Mouse (Mus musculus) MEL (cell line): Measurements from ENCODE around the gene Vwce. TPM values are rescaled to one million over a fixed set of nuclear protein-coding genes. Genes with fewer than 3 reads are reported as not detected.

Experiments used
- DNase-seq: peaks from one replicate; pipeline ENCODE4 v3.0.0; 2011; ENCODE audit warnings: low read depth, low spot score
- H3K27ac ChIP-seq: 2 replicates; pipeline ENCODE4 v1.5.1; 2012; ENCODE audit warnings: low read depth, mild to moderate bottlenecking, control low read depth, low read length, moderate library complexity; ENCODE audit not compliant: control insufficient read depth
- H3K27me3 ChIP-seq, 2 experiments: fragments of 150-350 bp in 1 of 2; sonication (generic) in 1 of 2; 2 replicates each; pipeline ENCODE4 v1.6.1; 2012; ENCODE audit warnings: low read length in 2 of 2, mild to moderate bottlenecking in 2 of 2, improper control_type of control experiment in 1 of 2, moderate library complexity in 1 of 2; ENCODE audit not compliant: insufficient read depth in 2 of 2, control insufficient read depth in 1 of 2
- H3K36me3 ChIP-seq, 2 experiments: 2 replicates each; pipeline ENCODE4 v1.6.1; 2012 to 2014; ENCODE audit warnings: low read length in 2 of 2, improper control_type of control experiment in 1 of 2, inconsistent platforms in 1 of 2, mild to moderate bottlenecking in 1 of 2; ENCODE audit not compliant: insufficient read depth in 2 of 2, control insufficient read depth in 1 of 2
- H3K4me1 ChIP-seq, 2 experiments: fragments of 150-350 bp in 1 of 2; sonication (generic) in 1 of 2; 2 replicates each; pipeline ENCODE4 v1.6.1; 2012; ENCODE audit warnings: low read length in 2 of 2, improper control_type of control experiment in 1 of 2, mild to moderate bottlenecking in 1 of 2; ENCODE audit not compliant: insufficient read depth in 2 of 2, control insufficient read depth in 1 of 2
- H3K4me3 ChIP-seq, 2 experiments: fragments of 150-350 bp in 1 of 2; sonication (generic) in 1 of 2; 2 replicates each; pipeline ENCODE4 v1.5.1; 2012; ENCODE audit warnings: low read depth in 2 of 2, low read length in 2 of 2, mild to moderate bottlenecking in 2 of 2, moderate library complexity in 2 of 2, control low read depth in 1 of 2, improper control_type of control experiment in 1 of 2; ENCODE audit not compliant: control insufficient read depth in 1 of 2, insufficient read depth in 1 of 2
- H3K79me2 ChIP-seq: 2 replicates; pipeline ENCODE4 v1.6.1; 2012; ENCODE audit warnings: mild to moderate bottlenecking, low read length, moderate library complexity; ENCODE audit not compliant: control insufficient read depth, poor library complexity, insufficient read depth
- H3K9ac ChIP-seq: 2 replicates; pipeline ENCODE4 v1.6.1; 2012; ENCODE audit warnings: low read depth, mild to moderate bottlenecking, control low read depth, low read length, moderate library complexity; ENCODE audit not compliant: control insufficient read depth, poor library complexity, severe bottlenecking
- H3K9me3 ChIP-seq: fragments of 150-350 bp; sonication (generic); replicated peaks from 2 replicates; pipeline ENCODE4 v1.6.1; 2012; ENCODE audit warnings: mild to moderate bottlenecking, low read length, improper control_type of control experiment, moderate library complexity; ENCODE audit not compliant: insufficient read depth
- CHD1 ChIP-seq: IDR thresholded peaks from 2 replicates; pipeline ENCODE4 v1.6.1; 2012; ENCODE audit warnings: low read depth, mild to moderate bottlenecking, inconsistent platforms, low read length, improper control_type of control experiment
- CHD2 ChIP-seq: IDR thresholded peaks from 2 replicates; pipeline ENCODE4 v1.6.1; 2011; ENCODE audit warnings: low read length, improper control_type of control experiment
- CTCF ChIP-seq, 3 experiments: IDR thresholded peaks in 2 of 3; conservative IDR thresholded peaks in 1 of 3; 2 replicates each; pipeline ENCODE4 v1.5.1; 2011 to 2012; ENCODE audit warnings: low read length in 3 of 3, low read depth in 2 of 3, mild to moderate bottlenecking in 2 of 3, improper control_type of control experiment in 1 of 3, inconsistent platforms in 1 of 3, mixed read lengths in 1 of 3, moderate library complexity in 1 of 3; ENCODE audit not compliant: control insufficient read depth in 1 of 3, insufficient read depth in 1 of 3, poor library complexity in 1 of 3, severe bottlenecking in 1 of 3
- E2F4 ChIP-seq: IDR thresholded peaks from 2 replicates; pipeline ENCODE4 v1.6.1; 2011; ENCODE audit warnings: low read depth, low read length, improper control_type of control experiment, borderline replicate concordance
- ELF1 ChIP-seq: IDR thresholded peaks from 2 replicates; pipeline ENCODE4 v1.6.1; 2014; ENCODE audit warnings: low read depth, mild to moderate bottlenecking, inconsistent platforms, low read length, improper control_type of control experiment, moderate library complexity
- GABPA ChIP-seq: IDR thresholded peaks from 2 replicates; pipeline ENCODE4 v1.6.1; 2012; ENCODE audit warnings: low read depth, mild to moderate bottlenecking, inconsistent platforms, low read length, improper control_type of control experiment, moderate library complexity
- GATA1 ChIP-seq: IDR thresholded peaks from 2 replicates; pipeline ENCODE4 v1.6.1; 2011; ENCODE audit warnings: low read depth, low read length, improper control_type of control experiment
- JUND ChIP-seq: IDR thresholded peaks from 2 replicates; pipeline ENCODE4 v1.6.1; 2011; ENCODE audit warnings: low read depth, mild to moderate bottlenecking, improper control_type of control experiment, low read length
- KAT2A ChIP-seq: conservative IDR thresholded peaks from 2 replicates; pipeline ENCODE4 v1.6.1; 2012; ENCODE audit warnings: low read depth, low read length, improper control_type of control experiment, inconsistent platforms
- MAFK ChIP-seq: IDR thresholded peaks from 2 replicates; pipeline ENCODE4 v1.6.1; 2011; ENCODE audit warnings: low read depth, mild to moderate bottlenecking, low read length, improper control_type of control experiment, borderline replicate concordance
- MAX ChIP-seq: IDR thresholded peaks from 2 replicates; pipeline ENCODE4 v1.6.1; 2011; ENCODE audit warnings: low read length, improper control_type of control experiment
- MAZ ChIP-seq: IDR thresholded peaks from 2 replicates; pipeline ENCODE4 v1.6.1; 2012; ENCODE audit warnings: low read depth, mild to moderate bottlenecking, inconsistent platforms, low read length, improper control_type of control experiment
- MEF2A ChIP-seq: IDR thresholded peaks from 2 replicates; pipeline ENCODE4 v1.6.1; 2014; ENCODE audit warnings: low read depth, mild to moderate bottlenecking, inconsistent platforms, low read length, improper control_type of control experiment; ENCODE audit not compliant: poor library complexity, insufficient replicate concordance, severe bottlenecking; ENCODE audit errors: extremely low read depth
- MYB ChIP-seq: IDR thresholded peaks from 2 replicates; pipeline ENCODE4 v1.6.1; 2011; ENCODE audit warnings: mild to moderate bottlenecking, low read depth, low read length, improper control_type of control experiment
- NELFE ChIP-seq: IDR thresholded peaks from 2 replicates; pipeline ENCODE4 v1.6.1; 2011; ENCODE audit warnings: low read depth, low read length, improper control_type of control experiment
- POLR2AphosphoS2 ChIP-seq: IDR thresholded peaks from 2 replicates; pipeline ENCODE4 v1.6.1; 2011; ENCODE audit warnings: low read length, improper control_type of control experiment
- RAD21 ChIP-seq: IDR thresholded peaks from 2 replicates; pipeline ENCODE4 v1.6.1; 2011; ENCODE audit warnings: mild to moderate bottlenecking, low read depth, low read length, improper control_type of control experiment
- SIN3A ChIP-seq: IDR thresholded peaks from 2 replicates; pipeline ENCODE4 v1.6.1; 2012; ENCODE audit warnings: low read length, improper control_type of control experiment, inconsistent platforms
- TAL1 ChIP-seq: IDR thresholded peaks from 2 replicates; pipeline ENCODE4 v1.6.1; 2012; ENCODE audit warnings: mild to moderate bottlenecking, inconsistent platforms, low read length, moderate library complexity, mixed read lengths
- TBP ChIP-seq: IDR thresholded peaks from 2 replicates; pipeline ENCODE4 v1.8.0; 2011; ENCODE audit warnings: low read depth, low read length, improper control_type of control experiment
- UBTF ChIP-seq: IDR thresholded peaks from 2 replicates; pipeline ENCODE4 v1.6.1; 2012; ENCODE audit warnings: low read depth, mild to moderate bottlenecking, inconsistent platforms, low read length, improper control_type of control experiment, moderate library complexity, borderline replicate concordance; ENCODE audit not compliant: insufficient read depth
- USF2 ChIP-seq, 2 experiments: IDR thresholded peaks; 2 replicates each; pipeline ENCODE4 v1.6.1; 2011 to 2012; ENCODE audit warnings: improper control_type of control experiment in 2 of 2, low read length in 2 of 2, borderline replicate concordance in 1 of 2, inconsistent platforms in 1 of 2, low read depth in 1 of 2, mild to moderate bottlenecking in 1 of 2; ENCODE audit not compliant: insufficient read depth in 1 of 2
- ZKSCAN1 ChIP-seq: IDR thresholded peaks from 2 replicates; pipeline ENCODE4 v1.6.1; 2012; ENCODE audit warnings: low read depth, mild to moderate bottlenecking, inconsistent platforms, low read length, improper control_type of control experiment, moderate library complexity
- ZMIZ1 ChIP-seq: IDR thresholded peaks from 2 replicates; pipeline ENCODE4 v1.6.1; 2012; ENCODE audit warnings: low read depth, mild to moderate bottlenecking, inconsistent platforms, low read length, improper control_type of control experiment, moderate library complexity
- polyA plus RNA-seq, 2 experiments: library from polyadenylated mRNA; stranded (reverse) in 1 of 2; unstranded in 1 of 2; fragments of >175 nt in 1 of 2; fragments of >200 nt in 1 of 2; gene quantifications; 2 replicates each; pipeline versions ENCODE4 v1.2.1 to v1.2.4; 2012; ENCODE audit warnings: low replicate concordance in 2 of 2, low read depth in 1 of 2; ENCODE audit not compliant: insufficient read length in 2 of 2, insufficient read depth in 1 of 2, missing spikeins in 1 of 2
- total RNA-seq: library from RNA; depleted of rRNA; stranded (reverse); fragments of 300-350 nt; gene quantifications from 2 replicates; pipeline ENCODE4 v1.2.3, GENCODE M21; 2012

Vwce gene
- total and polyA plus RNA-seq, 3 experiments: 0.04 to 666 (median 1.8) TPM

DNA sequence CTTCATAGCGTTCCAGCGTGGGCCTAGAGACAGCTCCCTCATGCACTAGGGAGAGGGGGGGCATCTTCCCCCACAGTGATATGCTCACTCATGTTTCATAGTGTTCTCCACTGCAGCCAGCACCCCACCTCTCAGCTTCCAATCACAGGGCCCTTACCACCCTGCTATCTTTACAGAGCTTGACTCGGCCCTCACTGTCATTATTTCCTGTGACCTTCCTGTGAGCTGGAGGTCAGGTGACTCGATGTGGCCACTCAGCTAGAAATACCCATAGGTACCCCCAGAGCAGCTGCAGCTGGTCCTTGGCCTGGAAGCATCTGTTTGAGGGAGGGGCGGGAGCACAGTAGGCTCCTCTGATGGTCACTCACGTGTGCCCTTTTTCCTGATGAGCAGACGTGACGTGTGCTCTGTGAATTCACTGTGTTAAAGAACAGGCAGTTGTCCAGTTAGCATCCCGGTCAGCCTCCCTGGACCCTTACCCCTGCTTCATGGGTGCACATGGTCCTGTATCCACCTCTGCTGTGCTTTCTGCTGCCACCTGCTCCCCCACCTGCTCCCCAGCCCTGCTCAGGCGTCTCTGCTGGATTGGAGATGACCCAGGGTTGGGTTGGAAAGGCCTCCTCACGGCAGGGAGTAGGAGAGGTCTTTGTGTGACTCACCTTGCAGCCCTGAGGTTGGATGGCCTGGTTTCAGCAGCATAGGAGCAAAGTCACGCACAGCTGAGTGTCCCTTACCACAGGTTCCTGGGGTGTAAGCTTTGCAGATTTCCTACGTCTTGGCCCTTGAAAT is 73.3 kb downstream of the Vwce start:
- DNase-seq: no peak
- no peak overlapping the region for H3K4me3 ChIP-seq
- H3K4me1 ChIP-seq: 0 out of 4 replicates have a peak, but pooled peaks cover 0 to 4% of the 10 kb centered on the region in 2 experiments
- H3K27me3 ChIP-seq: no peaks in the 10 kb centered on the region
- H3K36me3 ChIP-seq: peaks cover 0 to 3% of the 10 kb centered on the region in 2 experiments; a peak in 2 of 4 replicates
- H3K27ac ChIP-seq: no peak overlapping the region
- H3K79me2 ChIP-seq: no peaks in the 10 kb centered on the region; the same call in 1 of the 2 replicates
- H3K9me3 ChIP-seq: no peaks in the 10 kb centered on the region
- H3K9ac ChIP-seq: no peak overlapping the region
- TF ChIP-seq POLR2AphosphoS2 (no peak), ZMIZ1 (no peak), JUND (no peak), CHD1 (no peak), MEF2A (no peak), RAD21 (no peak), MAFK (no peak), TAL1 (no peak), CHD2 (no peak), NELFE (no peak), TBP (no peak), CTCF (IDR thresholded peaks at IDR 0.05 in 2 of 3, conservative IDR thresholded peaks at IDR 0.05 in 1 of 3; ENCODE audit: control insufficient read depth in 1 of 3, insufficient read depth in 1 of 3, low read depth in 2 of 3, low read length in 3 of 3, poor library complexity in 1 of 3, severe bottlenecking in 1 of 3) (no peak), USF2 (IDR thresholded peaks at IDR 0.05; ENCODE audit: borderline replicate concordance in 1 of 2, insufficient read depth in 1 of 2, low read depth in 1 of 2, low read length in 2 of 2) (no peak)

DNA sequence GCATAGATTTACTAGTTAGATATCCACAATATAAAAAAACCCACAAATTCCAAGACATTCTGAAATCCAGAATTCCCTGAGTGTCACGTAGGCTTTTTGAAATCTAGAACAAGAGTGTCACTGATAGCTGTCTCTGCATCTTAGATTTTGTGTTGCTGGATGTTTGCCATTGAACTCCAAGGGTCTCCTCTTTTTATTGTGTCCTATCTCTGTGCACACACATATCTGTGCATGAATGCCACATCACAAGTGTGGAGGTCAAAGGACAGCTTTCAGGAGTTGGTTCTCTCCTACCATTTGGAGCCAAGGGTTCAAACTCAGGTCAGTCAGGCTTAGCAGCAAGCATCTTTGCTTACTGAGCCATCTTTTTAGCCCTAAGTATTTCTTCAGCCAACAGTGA is 73.9 kb downstream of the Vwce start:
- peaks cover 0 to 3% of the 10 kb centered on the region in 2 experiments; a peak in 2 of 4 replicates for H3K36me3 ChIP-seq
- no peak overlapping the region for H3K4me3 ChIP-seq
- DNase-seq: no peak
- no peak overlapping the region for H3K9ac ChIP-seq
- H3K79me2 ChIP-seq: no peaks in the 10 kb centered on the region; the same call in 1 of the 2 replicates
- H3K9me3 ChIP-seq: no peaks in the 10 kb centered on the region
- H3K4me1 ChIP-seq: 0 out of 4 replicates have a peak, but pooled peaks cover 0 to 4% of the 10 kb centered on the region in 2 experiments
- TF ChIP-seq KAT2A (no peak), USF2 (IDR thresholded peaks at IDR 0.05; ENCODE audit: borderline replicate concordance in 1 of 2, insufficient read depth in 1 of 2, low read depth in 1 of 2, low read length in 2 of 2) (no peak), GABPA (no peak), ELF1 (no peak), MYB (no peak), CHD1 (no peak), MEF2A (no peak), TBP (no peak), MAZ (no peak), E2F4 (no peak), CTCF (IDR thresholded peaks at IDR 0.05 in 2 of 3, conservative IDR thresholded peaks at IDR 0.05 in 1 of 3; ENCODE audit: control insufficient read depth in 1 of 3, insufficient read depth in 1 of 3, low read depth in 2 of 3, low read length in 3 of 3, poor library complexity in 1 of 3, severe bottlenecking in 1 of 3) (no peak), ZKSCAN1 (no peak), UBTF (no peak), MAX (no peak), GATA1 (no peak), SIN3A (no peak), MAFK (no peak), ZMIZ1 (no peak)
- H3K27me3 ChIP-seq: no peaks in the 10 kb centered on the region
- H3K27ac ChIP-seq: no peak overlapping the region
